ENCODE assay signal across 31 mouse cellular contexts in the genomic region with DNA sequence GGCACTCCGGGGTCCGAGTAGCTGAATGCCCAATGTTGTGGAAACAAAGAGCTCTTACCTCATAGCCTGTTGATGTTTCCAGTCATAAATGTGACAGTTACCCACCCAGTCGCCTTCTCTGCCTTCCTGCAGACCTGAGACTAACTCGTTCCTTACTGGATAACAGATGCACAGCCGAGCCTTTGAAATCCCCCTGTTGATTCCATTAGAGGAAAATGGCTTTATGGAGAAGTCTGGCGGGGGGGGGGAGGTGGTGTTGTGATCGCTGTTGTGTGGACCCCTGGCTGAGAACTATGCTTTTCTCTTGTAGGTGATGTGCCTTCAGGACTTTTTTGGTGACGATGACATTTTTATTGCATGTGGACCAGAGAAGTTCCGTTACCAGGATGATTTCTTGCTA.
A peak's percentile ranks its signal among the peaks of the same experiment; 100 is the strongest.
DNase-seq lines count a peak whose midpoint lies in the region; ATAC-seq and TF ChIP-seq lines count a peak whose summit lies in the region.
"Had no signal": no experiment of that assay in that cellular context is flagged by ENCODE, and none has a peak within 500 bp of the region (broad histone marks: within the 10 kb centered on the region; RNA-seq: fewer than 3 reads in every experiment).

No protein-coding gene starts in this region.

- H3K4me1 ChIP-seq in embryonic facial prominence, embryonic 10.5 days = peaks cover 12% of the 10 kb centered on the region
- peaks cover 8% of the 10 kb centered on the region; the same call in 1 of the 2 replicates for H3K4me1 ChIP-seq in limb, embryonic 14.5 days (ENCODE audit: control insufficient read depth, insufficient read depth, low read length)
- H3K4me1 ChIP-seq: liver, embryonic 12.5 days had no signal

- TF ChIP-seq POLR2A in limb, embryonic 14.5 days (IDR thresholded peaks at IDR 0.05; ENCODE audit: borderline replicate concordance, extremely low read depth, insufficient read depth, insufficient read length) = no peak

- no peak overlapping the region for H3K4me2 ChIP-seq in limb, embryonic 14.5 days (replicated peaks; ENCODE audit: low read depth, low read length, severe bottlenecking)
- H3K4me2 ChIP-seq: heart, embryonic 11.5 days; hindbrain, embryonic 14.5 days; kidney, embryonic 15.5 days; liver, embryonic 12.5 days; midbrain, embryonic 12.5 days; neural tube, embryonic 13.5 days had no signal

- peak overlapping the region; percentile 48 for H3K27ac ChIP-seq in embryonic facial prominence, embryonic 10.5 days (replicated peaks)
- no peak overlapping the region; the same call in 1 of the 2 replicates for H3K27ac ChIP-seq in limb, embryonic 14.5 days (replicated peaks; ENCODE audit: low read depth, low read length)
- H3K27ac ChIP-seq: hindbrain, embryonic 14.5 days; kidney, embryonic 15.5 days; liver, embryonic 12.5 days; midbrain, embryonic 12.5 days; neural tube, embryonic 13.5 days had no signal

- H3K9ac ChIP-seq in limb, embryonic 14.5 days (ENCODE audit: low read depth, low read length, severe bottlenecking) = no peak overlapping the region
- H3K9ac ChIP-seq: hindbrain, embryonic 14.5 days; kidney, embryonic 15.5 days; liver, embryonic 12.5 days; liver, postnatal 0 days; midbrain, embryonic 12.5 days; neural tube, embryonic 13.5 days had no signal

- WGBS in embryonic facial prominence, embryonic 10.5 days = 56% methylated on average over 9 of the region's 9 CpGs
- WGBS in limb, embryonic 14.5 days = 9% methylated on average over 9 of the region's 9 CpGs

- no peak; the same call in 1 of the 2 replicates for ATAC-seq in limb, embryonic 14.5 days (ENCODE audit: low FRiP score, low read depth)
- ATAC-seq: forebrain, embryonic 16.5 days; inflammation-experienced regulatory T-cells, adult 6 months; liver, embryonic 12.5 days; liver, postnatal 0 days; Patski had no signal

- DNase-seq in embryo, embryonic 10.5 days (ENCODE audit: low spot score) = peak; percentile 34
- peak; percentile 32 for DNase-seq in embryonic facial prominence, embryonic 10.5 days (ENCODE audit: low spot score)
- DNase-seq in forelimb bud, embryonic 11.5 days (ENCODE audit: low read depth, low spot score) = peak; percentile 71
- peak; percentile 29 for DNase-seq in limb, embryonic 14.5 days (ENCODE audit: low spot score)
- DNase-seq in kidney, postnatal 14 days = no peak
- no peak for DNase-seq in cerebellum, adult 11 months
- DNase-seq in heart, adult 11 months = no peak
- DNase-seq: adrenal gland, postnatal 10 days; cerebellum, adult 18-20 months; cerebellum, postnatal 14 days; gastrocnemius, postnatal 25 days; heart, adult 18-20 months; heart, postnatal 36 days; kidney, adult 11 months; kidney, postnatal 4 days; left cerebral cortex, postnatal 4 days; liver, postnatal 0 days; lung, postnatal 36 days; right cerebral cortex, postnatal 4 days; thymus, adult 2 months; thymus, postnatal 36 days had no signal

- no peak overlapping the region for H3K4me3 ChIP-seq in embryonic facial prominence, embryonic 10.5 days
- H3K4me3 ChIP-seq in limb, embryonic 14.5 days (replicated peaks; ENCODE audit: low read length) = no peak overlapping the region
- H3K4me3 ChIP-seq: erythroblast, embryonic 14.5 days; kidney, embryonic 15.5 days; liver, embryonic 12.5 days; midbrain, embryonic 12.5 days; neural tube, embryonic 13.5 days had no signal

- no peaks in the 10 kb centered on the region for H3K27me3 ChIP-seq in embryonic facial prominence, embryonic 10.5 days (replicated peaks; ENCODE audit: low read depth, poor library complexity, severe bottlenecking)
- no peaks in the 10 kb centered on the region for H3K27me3 ChIP-seq in limb, embryonic 14.5 days (ENCODE audit: control insufficient read depth, insufficient read depth, low read length)
- H3K27me3 ChIP-seq: kidney, embryonic 15.5 days; liver, embryonic 12.5 days; midbrain, embryonic 12.5 days; neural tube, embryonic 13.5 days; Patski had no signal

- no peaks in the 10 kb centered on the region for H3K9me3 ChIP-seq in embryonic facial prominence, embryonic 10.5 days
- H3K9me3 ChIP-seq in limb, embryonic 14.5 days (ENCODE audit: control insufficient read depth, low read length) = no peaks in the 10 kb centered on the region
- H3K9me3 ChIP-seq: kidney, embryonic 15.5 days; liver, embryonic 12.5 days; midbrain, embryonic 12.5 days; neural tube, embryonic 13.5 days had no signal

- H3K36me3 ChIP-seq in embryonic facial prominence, embryonic 10.5 days (replicated peaks) = no peaks in the 10 kb centered on the region
- no peaks in the 10 kb centered on the region for H3K36me3 ChIP-seq in limb, embryonic 14.5 days (ENCODE audit: control insufficient read depth, insufficient read depth, low read length)
- H3K36me3 ChIP-seq: kidney, embryonic 15.5 days; liver, embryonic 12.5 days; midbrain, embryonic 12.5 days; neural tube, embryonic 13.5 days had no signal

Comparison
In these comparisons a context has a peak if more than half of its experiments do, and no peak if none do; other contexts are left out.
1. DNase-seq: peak in embryo, embryonic 10.5 days (single experiment), embryonic facial prominence, embryonic 10.5 days (single experiment), forelimb bud, embryonic 11.5 days (single experiment) and limb, embryonic 14.5 days (single experiment); none in kidney, postnatal 14 days (single experiment), cerebellum, adult 11 months (single experiment) and heart, adult 11 months (single experiment).